Mouse (Mus musculus) telencephalon, adult 2 months (tissue): ENCODE data around the gene Gabbr2.

Experiments
- DNase-seq: peaks from one replicate; pipeline ENCODE4 v3.0.0-alpha.2; 2011; ENCODE audit warnings: low read depth, low spot score

Gabbr2 gene

DNA sequence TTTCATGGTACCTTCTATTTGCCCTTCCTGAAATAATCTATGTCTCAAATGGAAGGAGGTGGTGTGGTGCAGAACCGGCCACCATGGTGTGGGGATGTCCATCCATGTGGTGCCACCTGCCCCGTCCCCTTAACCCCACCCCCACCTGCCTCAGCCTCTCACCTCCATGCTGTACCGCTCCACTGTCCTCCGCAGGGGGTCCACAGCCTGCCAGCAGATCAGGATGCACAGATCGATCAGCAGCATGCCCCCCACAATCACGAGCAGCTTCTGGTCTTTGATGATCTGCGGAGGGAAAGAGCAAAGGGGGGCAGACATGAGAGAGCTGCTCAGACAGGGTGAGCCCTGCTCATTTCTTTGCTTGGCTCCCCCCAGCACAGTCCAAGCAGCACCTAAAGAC, 273.0 kb downstream of the Gabbr2 start:
- DNase-seq: no peak

DNA sequence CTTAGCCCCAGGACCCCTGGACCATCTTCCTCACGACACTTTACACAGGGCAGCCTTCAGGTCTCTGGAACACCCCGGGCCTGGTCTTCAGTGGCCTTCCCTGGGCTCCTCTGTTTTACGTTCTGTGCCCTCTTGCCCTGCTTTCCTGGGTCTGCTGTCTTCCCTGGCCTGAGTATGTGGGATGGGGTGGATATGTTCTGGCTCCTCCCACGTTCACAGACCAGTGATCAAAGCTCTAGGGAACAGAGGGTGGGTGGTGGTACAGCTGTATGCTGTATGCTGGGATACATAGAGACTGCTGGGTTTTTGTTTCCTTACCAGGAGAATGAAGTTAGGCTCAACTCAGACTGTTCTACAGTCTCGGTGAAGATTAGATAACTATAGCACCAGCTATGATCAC, 274.5 kb downstream of the Gabbr2 start:
- DNase-seq: no peak

DNA sequence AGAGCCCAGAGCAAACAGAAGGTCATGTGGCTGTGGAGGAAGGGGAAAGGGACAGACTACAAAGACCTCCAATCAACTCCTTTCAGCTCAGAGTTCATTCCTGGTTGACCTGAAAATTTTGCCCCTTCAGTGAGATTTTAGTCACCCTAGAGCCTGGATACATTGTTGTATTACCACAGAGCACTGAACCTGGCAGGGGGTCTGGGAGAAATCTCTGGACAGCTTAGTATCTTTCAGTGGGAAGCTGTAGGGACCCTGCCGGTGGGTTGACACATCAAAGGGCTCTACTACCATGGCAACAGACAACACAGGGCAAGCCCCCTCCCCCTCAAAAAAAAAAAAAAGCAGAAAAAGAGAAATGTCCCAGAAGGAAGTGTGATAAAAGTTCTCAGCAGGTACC, 275.3 kb downstream of the Gabbr2 start:
- DNase-seq: no peak

DNA sequence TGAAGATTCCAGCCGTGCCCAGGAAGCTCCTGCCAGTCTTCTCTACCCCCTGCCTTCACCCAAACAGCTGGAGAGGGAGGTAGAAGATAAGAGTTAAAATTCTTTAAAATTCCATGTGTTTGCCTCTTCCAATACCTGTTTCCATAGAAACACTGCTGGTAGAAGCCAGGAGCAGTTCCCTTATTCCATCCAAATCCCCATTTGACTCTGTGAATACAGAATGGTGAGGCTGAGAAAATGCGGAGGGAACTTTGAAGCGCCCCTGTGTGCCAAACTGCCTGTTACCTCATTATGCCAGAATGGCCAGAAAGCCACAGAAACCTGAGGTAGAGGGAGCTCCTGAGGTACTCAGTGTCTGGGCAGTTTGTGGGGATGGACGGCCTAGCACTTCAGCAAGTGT, 281.1 kb downstream of the Gabbr2 start:
- DNase-seq: no peak

DNA sequence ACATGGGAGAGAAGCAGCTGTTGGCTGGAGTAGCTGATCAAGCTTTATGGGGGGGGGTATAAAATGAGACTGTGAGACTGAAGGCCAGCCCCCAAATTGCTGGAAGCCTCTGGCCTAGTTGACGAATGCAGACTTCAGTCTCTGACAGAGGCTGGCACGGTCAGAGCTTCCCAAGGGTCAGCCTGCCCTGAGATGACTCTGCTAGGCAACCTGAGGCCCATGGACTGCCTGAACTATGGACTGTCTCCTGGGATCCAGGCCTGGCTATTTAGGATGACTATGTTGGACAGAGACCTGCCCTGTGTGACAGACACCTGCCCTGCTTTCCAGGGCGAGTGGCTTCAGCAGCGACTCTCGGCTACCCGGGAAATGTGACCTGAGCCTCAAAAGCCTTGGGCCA, 281.7 kb downstream of the Gabbr2 start:
- DNase-seq: no peak

DNA sequence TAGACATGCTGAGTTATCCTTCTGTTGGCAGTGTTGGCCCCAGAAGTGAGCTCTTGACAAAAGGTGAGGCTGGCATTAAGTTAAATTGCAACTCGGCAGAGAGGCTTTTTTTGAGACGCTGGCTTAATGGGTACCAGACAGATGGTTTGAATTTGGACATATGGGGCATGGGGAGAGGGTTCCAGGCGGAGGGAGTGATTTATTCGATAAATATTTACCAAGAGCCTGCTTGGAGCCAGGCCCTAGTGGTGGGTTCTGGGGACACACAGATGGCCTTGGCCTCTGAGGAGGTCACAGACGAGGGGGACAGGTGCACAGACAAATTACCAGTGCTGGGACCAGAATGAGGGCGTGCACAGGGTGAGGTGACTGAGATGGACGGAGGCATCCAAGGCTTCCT, 282.2 kb downstream of the Gabbr2 start:
- DNase-seq: no peak

DNA sequence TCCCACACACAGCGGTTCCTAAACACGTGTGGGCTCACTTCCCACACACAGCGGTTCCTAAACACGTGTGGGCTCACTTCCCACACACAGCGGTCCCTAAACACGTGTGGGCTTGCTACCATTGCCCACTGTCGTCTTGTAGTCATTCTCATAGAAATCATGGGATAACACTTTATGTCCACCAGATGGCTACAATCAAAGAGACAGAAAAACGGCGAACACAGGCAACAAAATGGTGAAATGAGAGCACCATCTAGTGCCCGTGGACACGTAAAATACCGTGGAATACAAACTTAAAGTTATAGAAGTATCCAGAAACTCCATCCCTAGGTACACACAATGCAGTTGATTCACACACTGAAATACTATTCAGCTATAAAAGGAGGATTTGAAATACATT, 285.9 kb downstream of the Gabbr2 start:
- DNase-seq: no peak

DNA sequence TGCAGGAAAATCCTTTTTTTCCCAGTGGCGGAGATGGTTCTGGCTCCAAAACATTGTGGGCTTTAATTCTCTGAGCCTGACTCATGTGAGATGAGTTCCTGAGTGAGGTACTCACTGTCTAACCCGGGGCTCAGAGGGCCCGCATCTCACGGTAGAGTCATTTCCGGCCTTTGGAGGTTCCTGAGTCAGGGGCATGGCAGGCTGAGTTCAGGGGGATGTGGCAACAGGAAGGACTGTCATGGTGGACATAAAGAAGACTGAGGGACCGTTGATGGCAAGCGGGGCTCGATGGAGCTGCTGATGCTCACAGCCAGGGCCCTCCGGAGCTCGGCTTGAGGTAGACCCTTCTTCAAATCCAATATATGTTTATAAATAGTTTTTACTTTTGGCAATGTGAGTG, 288.5 kb downstream of the Gabbr2 start:
- no peak for DNase-seq

DNA sequence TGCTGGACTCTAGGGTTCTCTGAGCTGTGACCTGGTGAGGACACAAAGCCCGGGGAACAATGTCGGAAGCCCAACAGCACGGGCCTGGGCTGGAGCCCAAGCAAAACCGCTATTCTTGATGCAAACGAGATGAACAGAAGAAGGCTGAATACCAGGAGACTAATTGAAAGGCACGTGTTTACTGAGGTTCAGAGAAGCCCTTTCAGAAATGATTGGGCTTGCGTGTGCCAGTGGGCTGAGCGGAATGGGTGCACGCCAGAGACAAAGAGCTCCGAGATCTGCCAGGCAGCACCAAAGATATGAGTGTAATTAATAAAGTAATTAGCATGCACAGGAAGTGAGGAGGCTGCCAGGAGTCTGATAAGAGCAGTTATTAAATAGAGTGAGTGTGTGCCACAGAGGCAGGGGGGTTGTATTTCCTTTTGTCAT, 291.4 kb downstream of the Gabbr2 start:
- no peak for DNase-seq

DNA sequence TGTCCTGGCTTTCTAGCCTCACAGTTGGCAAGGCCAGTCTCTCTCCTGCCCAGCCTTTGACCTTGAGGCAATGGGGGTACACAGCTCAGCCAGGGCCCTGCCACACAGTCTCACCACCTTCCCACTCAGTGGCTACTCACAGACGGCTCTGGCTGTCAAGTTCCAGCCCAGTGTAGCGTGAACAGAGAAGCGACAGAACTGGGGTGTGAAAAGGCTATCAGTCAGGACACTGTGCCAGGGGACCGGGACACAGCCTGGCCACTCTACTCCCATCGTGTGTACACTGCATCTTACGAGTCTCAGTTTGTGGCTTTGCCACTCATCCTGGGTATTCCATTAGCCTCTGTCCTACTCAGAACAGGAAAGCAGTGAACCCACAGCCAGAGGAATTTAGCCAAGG, 295.2 kb downstream of the Gabbr2 start:
- no peak for DNase-seq

DNA sequence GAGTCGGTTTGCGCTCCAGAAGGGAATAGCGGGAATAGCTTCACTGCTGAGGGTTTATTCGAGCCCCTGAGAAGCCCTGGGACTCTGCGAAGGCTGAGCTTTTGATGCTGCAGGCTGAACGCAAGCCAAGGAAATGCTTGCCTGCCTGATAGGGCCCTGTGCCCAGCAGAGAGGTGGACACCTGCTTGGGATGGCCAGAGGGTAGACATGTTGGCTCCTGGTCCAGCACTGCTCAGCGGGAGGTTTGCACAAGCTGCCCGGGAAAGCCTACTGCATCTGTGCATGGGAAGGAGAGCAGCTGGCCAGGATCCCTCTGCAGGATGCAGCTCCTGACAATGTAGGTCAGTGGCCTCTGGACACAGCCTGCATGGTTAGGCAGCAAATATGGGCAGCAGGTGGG, 301.1 kb downstream of the Gabbr2 start:
- DNase-seq: no peak

DNA sequence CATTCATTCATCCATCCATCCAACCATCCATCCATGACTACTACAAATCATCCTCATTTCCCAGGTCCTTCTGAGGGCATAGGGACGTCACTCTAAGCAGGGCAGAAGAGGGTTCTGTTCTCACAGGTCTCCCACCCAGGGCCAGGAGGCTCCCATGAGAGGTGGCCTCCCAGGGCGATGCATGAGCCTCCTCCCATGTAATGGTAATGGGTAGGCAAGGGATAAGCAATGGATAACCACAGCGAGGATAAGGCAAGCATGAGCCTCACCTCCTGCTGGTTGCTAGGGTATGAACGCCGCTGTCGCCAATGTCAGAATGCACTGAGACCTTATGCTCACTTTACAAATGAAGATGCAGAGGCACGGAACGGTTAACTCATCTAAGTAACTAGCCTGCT, 301.7 kb downstream of the Gabbr2 start:
- no peak for DNase-seq

DNA sequence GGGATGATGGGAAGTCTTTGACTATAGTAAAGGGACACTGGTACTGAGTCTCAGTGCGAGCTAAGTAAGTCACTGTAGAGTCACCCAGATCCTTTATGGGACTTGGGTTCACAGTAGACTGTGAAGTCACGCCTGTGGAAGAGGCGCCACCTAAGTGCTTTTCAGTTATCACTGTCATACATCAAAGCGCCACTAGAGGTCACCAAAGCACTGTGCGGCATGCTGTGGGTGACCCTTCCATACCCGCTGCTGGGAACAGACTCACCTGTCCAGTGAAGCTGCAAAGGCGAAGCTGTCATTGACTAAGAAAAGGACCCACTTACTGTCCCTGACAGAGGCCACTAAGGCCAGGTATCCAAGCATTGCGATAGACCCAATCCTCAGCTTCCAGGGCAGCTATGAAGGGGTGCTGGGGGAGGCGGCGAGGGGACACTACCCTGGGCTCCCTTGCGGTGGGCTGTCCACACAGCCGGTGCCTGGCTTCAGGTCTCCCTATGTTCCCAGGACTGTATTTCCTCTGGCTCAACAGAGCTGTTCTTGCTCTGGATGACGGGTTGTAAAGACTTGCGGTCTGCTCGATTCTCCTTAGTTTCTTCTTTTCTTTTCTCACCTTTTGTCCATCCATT, 302.2 kb downstream of the Gabbr2 start:
- DNase-seq: no peak

DNA sequence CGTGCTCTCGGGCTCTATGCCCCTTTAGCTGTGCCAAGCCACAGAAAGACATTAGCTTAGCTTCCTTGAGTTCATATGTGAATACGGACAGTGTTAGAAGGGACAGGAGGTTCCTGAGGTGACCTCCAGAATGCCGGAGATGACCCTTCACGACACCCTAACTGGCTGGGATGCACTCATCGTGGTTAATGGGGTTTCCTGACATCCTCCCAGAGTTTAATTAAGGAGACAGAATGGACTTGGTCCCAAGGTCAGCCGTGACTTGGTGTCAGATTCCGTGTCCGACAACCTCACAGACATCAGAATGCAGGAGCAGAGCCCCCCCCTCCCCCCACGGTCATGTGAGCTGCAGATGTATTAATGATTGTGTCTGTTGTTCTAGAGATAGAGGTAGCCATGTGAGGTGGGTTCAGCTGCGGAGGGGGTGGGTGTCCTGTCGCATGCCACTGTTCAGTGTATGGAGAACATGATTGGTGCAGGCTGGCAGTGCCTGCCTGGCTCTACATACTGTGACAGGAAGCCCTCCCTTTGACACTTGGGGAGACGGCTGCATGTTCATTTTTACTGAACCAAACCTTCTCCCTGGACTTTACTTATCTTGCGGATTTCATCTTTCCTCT, 303.4 kb downstream of the Gabbr2 start:
- no peak for DNase-seq

DNA sequence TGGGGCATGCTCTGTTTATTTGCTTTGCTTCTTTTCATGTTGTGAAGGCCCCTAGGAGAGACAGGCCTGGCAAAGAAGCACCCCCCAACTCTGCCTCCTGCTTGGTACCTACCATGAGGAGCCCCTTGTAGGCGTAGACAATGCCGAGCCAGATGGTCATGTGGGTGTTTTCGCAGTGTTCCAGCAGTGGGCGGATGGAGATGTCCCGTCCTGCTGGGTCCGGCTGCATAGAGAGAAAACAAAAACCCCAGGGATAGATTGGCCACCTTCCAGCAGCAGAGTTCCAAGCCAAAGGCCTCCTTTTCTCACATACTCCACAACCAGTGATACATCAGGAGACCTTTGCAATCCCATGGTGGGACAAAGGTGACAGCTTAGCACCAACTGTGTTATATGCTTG, 307.5 kb downstream of the Gabbr2 start:
- peak; percentile 86 for DNase-seq

DNA sequence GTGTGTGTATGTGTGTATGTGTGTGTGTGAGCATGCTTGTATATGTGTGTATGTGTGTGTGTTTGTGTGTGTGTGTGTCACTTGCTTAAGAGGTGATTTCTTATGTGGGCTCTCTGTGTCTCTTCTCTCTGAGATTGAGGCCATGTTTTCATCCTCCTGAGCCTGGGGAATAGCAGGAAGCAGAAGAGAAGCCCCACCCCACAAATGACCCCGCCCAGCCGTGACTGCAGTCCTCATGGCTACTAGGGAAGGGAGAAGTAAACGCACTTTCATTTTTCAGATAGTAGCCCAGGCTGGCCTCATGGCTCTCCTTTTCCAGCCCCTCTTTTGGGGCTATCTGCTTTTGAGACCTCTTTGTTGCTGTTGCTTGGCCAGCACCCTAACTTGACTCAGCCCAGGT, 315.0 kb downstream of the Gabbr2 start:
- no peak for DNase-seq

DNA sequence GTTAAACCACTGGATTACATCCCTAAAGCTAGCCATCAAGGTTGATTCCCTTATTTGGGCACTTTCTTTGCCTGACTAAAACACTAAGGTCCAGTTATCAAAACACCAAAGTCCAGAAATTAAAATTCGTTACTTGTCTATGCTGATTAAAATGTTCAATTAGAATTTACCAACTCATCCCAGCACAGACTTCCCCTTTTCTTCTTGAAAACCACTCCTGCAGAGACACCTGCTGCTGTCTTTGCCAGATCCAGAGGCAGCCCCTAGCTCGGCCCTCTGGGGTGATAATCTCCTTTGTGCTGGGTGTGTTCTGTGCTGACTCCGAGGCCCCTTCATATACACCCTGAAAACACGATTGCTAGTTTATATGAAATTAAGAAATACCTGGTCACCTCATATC, 315.7 kb downstream of the Gabbr2 start:
- DNase-seq: no peak

DNA sequence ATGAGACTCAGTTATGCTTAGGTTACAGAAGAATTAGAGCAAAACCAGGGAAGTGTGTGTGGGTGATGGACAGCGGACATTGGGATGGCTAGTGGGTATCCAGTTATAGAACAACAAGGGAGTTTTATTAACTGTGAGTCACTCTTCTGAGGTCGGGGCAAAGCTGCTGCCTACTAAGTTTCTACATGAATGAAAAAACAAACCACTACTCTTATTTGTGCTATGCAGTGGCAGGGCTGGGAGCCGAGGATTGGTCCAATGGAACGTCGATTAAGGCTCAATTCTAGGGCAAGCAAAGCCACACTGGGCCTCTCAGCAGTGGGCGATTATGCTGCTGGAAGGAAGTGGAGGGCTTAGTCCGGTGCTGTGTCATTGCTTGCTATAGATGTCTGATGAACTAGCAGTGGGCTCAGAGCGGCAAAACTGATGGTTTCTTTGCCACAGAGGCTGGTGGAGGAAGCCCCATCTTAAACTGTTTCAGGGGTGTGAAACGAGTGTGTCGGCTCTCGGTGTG, 316.3 kb downstream of the Gabbr2 start:
- no peak for DNase-seq

DNA sequence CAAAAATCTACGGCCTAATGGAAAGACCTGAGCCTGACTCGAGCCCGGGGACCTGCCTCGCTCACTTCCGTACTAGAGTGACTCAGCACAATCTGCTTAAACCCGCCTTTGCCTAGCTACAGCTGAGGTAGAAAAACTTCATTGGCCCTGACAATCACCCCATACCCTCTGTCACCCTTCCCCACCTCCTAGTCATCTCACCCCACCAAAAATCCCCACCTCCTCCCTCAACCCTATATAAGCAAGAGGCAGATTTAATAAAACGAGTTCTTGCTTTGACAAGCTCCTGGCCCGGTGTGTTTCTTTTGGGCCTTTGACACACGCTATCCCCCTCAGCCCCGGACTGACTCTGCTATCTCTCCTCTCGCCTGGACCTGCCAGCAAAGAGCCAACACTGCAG, 323.1 kb downstream of the Gabbr2 start:
- DNase-seq: no peak

DNA sequence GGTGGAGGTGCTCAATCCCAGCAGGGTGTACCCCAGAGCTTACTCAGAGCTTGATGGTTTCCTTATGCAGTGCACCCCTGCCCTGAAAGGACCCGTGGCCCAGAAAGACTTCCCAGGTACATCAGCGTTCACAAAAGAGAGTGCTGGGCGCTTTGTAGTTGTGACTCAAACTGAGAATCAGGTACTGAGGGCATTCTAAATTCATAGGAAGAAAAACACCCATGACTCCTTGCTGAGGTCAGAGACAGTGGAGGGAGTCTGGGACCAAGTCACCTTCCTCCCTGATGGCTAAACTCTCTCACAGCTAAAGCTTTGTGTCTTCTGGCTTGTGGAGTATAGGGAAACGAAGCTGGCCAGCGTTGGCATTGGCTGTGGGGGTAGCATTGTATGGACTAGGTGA, 325.3 kb downstream of the Gabbr2 start:
- no peak for DNase-seq

DNA sequence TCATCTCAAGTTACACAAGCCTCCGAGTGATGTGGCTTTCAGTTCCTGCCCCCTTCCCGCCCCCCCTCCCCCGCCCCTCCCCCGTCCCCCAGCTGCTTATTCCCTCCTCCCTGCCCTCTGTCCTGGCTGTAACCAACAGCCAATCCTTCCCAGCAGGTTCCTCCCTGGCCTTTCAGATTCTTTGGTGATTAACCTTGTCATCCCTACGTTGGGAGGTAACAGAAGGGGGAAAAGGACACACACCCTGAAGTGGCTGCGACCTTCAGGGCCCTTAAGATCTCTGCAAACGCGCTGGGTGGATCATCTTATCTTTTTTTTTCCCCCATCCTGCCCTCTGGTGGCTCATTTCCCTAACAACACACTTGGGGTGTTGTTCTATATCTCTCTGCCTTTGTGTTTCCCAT, 326.3 kb downstream of the Gabbr2 start:
- DNase-seq: no peak

DNA sequence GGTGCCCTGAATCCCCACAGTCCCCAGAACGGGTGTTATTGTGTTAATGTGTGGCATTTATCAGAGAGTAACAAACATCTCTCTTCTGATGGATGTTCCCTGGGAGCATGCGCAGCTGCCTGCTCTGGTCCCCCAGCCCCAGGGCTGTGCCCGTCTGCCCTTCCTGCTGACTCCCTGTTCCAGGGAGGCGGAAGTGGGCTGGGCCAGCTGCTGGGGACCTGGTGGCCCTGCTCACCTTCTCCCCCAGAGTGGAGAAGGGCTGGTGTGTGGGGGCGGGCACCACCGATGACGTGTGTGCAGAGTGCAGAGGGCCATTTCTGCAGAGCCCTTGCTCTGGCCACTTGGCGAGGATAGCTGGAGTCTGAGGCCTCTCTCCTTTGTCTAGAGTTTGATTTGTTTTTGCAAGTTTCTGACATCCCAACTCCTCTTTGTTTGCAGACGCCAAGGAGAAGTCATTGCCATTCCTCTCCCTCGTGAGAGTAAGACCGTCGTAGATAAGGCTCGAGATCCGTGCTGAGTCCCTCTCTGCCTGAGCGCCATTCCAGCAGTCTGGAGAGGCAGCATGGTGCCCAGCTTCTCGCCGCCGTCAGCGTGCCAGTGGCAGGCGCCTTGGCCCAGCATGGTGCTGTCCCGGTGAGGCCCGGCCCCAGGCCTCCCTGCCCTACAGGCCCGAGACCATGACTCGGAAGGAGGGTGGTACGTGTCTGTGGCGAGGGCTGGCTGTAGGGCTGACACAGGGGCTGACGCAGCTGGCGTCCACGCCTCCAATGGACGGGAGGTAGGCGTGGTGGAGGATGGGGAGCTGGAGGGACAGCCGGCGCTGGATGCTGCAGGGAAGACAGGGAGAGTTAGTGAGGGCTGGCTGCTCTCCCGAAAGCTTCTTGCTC, 327.3 kb downstream of the Gabbr2 start:
- no peak for DNase-seq

DNA sequence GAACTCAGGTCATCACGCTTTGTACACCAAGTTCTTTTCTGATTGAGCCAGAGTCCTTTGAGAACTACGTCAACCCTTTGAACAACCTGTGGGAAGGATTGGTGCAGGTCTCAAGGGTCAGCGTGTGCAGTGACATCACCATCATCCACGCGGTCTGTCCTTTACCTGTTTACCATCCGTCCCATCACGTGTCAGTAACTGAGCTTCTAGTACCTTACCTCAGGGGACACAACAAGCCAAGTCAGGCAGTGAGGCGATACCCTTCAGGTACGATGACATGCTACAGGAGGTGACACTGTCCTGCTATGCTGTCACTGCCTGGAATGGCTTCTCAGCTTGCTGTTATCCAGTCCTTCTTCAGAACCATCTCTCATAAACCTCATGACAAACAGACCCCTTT, 330.2 kb downstream of the Gabbr2 start:
- DNase-seq: no peak
